Mouse (Mus musculus): Measurements from ENCODE around the gene Ccm2l.

GRCm38 (mm10) chr2:153049288-153049996 is 16.3 kb upstream of the Ccm2l start:
- no peak for TF ChIP-seq CTCF (IDR thresholded peaks at IDR 0.05; ENCODE audit: low read depth)
- no peak for TF ChIP-seq EP300 (IDR thresholded peaks at IDR 0.05; ENCODE audit: low read depth)

Data from liver, postnatal 0 days (tissue).